Mouse (Mus musculus) embryonic facial prominence, embryonic 14.5 days (tissue): Measurements from ENCODE around the gene Mxi1. TPM values are rescaled to one million over a fixed set of nuclear protein-coding genes. Genes with fewer than 3 reads are reported as not detected.

Source experiments
- ATAC-seq: fragments of 200-750 bp; cut with Nextera tagmentation; 2 replicates; pipeline ENCODE4 v1.8.0; 2017; ENCODE audit warnings: low read depth, moderate number of reproducible peaks, moderate TSS enrichment
- DNase-seq: peaks from one replicate; pipeline ENCODE4 v3.0.0-alpha.2; 2015; ENCODE audit warnings: low spot score
- H3K27ac ChIP-seq: fragments of 300-500 bp; sonication (generic); replicated peaks from 2 replicates; pipeline ENCODE4 v1.5.1; 2014; ENCODE audit warnings: low read depth, mild to moderate bottlenecking, low read length, moderate library complexity
- H3K27me3 ChIP-seq: fragments of 300-500 bp; sonication (generic); replicated peaks from 2 replicates; pipeline ENCODE4 v1.6.1; 2014; ENCODE audit warnings: low read length; ENCODE audit not compliant: control insufficient read depth, insufficient read depth
- H3K36me3 ChIP-seq: fragments of 300-500 bp; sonication (generic); 2 replicates; pipeline ENCODE4 v1.6.1; 2014; ENCODE audit warnings: low read length, mixed read lengths; ENCODE audit not compliant: control insufficient read depth, insufficient read depth
- H3K4me1 ChIP-seq: fragments of 300-500 bp; sonication (generic); 2 replicates; pipeline ENCODE4 v1.6.1; 2014; ENCODE audit warnings: antibody characterized with exemption, low read length; ENCODE audit not compliant: control insufficient read depth, insufficient read depth
- H3K4me2 ChIP-seq: fragments of 300-500 bp; sonication (generic); 2 replicates; pipeline ENCODE4 v1.6.1; 2014; ENCODE audit warnings: low read depth, mild to moderate bottlenecking, low read length, moderate library complexity, mixed read lengths
- H3K4me3 ChIP-seq: fragments of 300-500 bp; sonication (generic); 2 replicates; pipeline ENCODE4 v1.5.1; 2014; ENCODE audit warnings: low read depth, mild to moderate bottlenecking, low read length
- H3K9ac ChIP-seq: fragments of 300-500 bp; sonication (generic); 2 replicates; pipeline ENCODE4 v1.6.1; 2014; ENCODE audit warnings: low read depth, mild to moderate bottlenecking, low read length, moderate library complexity, mixed read lengths
- H3K9me3 ChIP-seq: fragments of 300-500 bp; sonication (generic); 2 replicates; pipeline ENCODE4 v1.6.1; 2016; ENCODE audit warnings: low read length; ENCODE audit not compliant: control insufficient read depth
- WGBS: fragments of 180-500 bp; shearing (Covaris S2); extraction: QIAGEN DNeasy Blood & Tissue Kit; methylation state at CpG from one replicate; pipeline ENCODE4 v1.1.7; 2014; 5-methylcytosine and 5-hydroxymethylcytosine counted together
- polyA plus RNA-seq: library from polyadenylated mRNA; unstranded; fragments of >200 nt; fragmentation: Nextera tagmentation; extraction: Ambion mirVana; gene quantifications from 2 replicates; pipeline ENCODE4 v1.2.1, GENCODE M21; 2014

Mxi1 gene
- polyA plus RNA-seq, 1 experiment from 2014 or later, result 36.0 TPM

DNA sequence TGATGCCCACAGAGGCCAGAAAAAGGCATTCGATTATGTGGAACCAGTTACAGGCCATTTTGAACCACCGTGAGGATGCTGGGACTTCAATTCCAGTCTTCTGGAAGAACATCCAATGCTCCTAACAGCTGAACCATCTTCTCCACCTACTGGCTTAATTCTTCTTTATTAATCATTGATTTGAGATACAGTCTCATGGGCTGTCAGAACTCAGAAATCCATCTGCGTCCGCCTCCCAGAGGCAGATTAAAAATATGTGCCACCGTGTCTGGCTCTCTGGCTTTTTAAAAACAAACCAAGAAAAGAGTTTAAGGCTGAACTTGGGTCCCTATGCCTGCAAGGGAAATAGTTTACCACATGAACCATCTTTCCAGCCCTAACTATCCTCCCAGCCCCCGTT, 65.0 kb downstream of the Mxi1 start:
- Histone ChIP-seq H3K4me3 (no peak overlapping the region), H3K36me3 (peaks cover 62% of the 10 kb centered on the region)
- 89% methylated on average over 6 of the region's 6 CpGs for WGBS

DNA sequence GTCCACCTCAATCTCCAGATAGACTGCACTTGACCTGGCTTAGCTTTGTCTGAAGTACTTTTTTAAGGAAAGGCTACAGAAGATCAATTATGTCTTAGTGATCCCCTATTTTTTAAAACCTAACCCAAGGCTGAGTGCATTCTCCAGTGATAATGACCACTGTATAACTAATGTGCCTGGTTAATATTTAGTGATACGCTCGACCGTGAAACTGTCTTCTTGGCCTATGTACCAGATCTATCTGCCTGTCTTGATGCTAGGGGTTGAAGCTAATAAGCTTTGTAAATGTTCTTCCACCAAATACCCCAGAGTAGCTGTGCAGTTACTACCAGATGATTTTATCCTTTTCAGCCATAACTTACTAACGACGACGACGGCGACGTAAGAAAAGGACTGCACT, 65.5 kb downstream of the Mxi1 start:
- ATAC-seq (no peak), DNase-seq (no peak)
- 91% methylated on average over 9 of the region's 9 CpGs for WGBS
- no peaks in the 10 kb centered on the region for H3K4me1 ChIP-seq
- H3K27ac ChIP-seq, result no peak overlapping the region
- no peak overlapping the region for H3K4me3 ChIP-seq
- no peaks in the 10 kb centered on the region for H3K27me3 ChIP-seq
- H3K36me3 ChIP-seq, result peaks cover 65% of the 10 kb centered on the region
- H3K4me2 ChIP-seq, result no peak overlapping the region
- no peaks in the 10 kb centered on the region for H3K9me3 ChIP-seq
- no peak overlapping the region for H3K9ac ChIP-seq

More for the DNA sequence above, 65.0 kb downstream of the Mxi1 start:
- H3K9me3 ChIP-seq, result no peaks in the 10 kb centered on the region
- DNase-seq (no peak), ATAC-seq (no peak)
- H3K9ac ChIP-seq, result no peak overlapping the region
- H3K4me1 ChIP-seq, result no peaks in the 10 kb centered on the region
- no peaks in the 10 kb centered on the region for H3K27me3 ChIP-seq
- no peak overlapping the region for H3K4me2 ChIP-seq
- no peak overlapping the region for H3K27ac ChIP-seq

DNA sequence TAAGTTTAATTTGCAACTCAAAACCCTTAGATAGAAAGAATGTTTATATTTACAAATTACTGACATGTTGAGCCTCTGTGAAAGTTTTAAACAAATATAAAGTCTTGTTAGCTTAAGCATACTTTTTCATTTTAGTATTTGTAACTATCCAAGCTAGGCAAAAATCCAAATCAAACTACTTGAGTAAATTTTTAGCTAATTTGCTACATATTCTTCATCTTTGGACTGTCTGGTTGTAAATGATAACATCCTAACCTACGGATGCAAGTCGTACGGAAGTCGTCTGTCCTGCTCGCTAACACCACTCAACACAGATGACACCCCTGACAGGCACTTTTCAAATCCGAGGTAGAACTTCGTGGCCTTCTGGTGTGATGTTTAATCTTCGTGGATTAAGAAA, 67.3 kb downstream of the Mxi1 start:
- ATAC-seq (no peak), DNase-seq (no peak)
- no peaks in the 10 kb centered on the region for H3K4me1 ChIP-seq
- no peak overlapping the region for H3K4me2 ChIP-seq
- 84% methylated on average over 8 of the region's 8 CpGs for WGBS
- H3K4me3 ChIP-seq, result no peak overlapping the region
- no peaks in the 10 kb centered on the region for H3K27me3 ChIP-seq
- H3K9me3 ChIP-seq, result no peaks in the 10 kb centered on the region
- H3K36me3 ChIP-seq, result peaks cover 69% of the 10 kb centered on the region
- H3K27ac ChIP-seq, result no peak overlapping the region
- no peak overlapping the region for H3K9ac ChIP-seq

DNA sequence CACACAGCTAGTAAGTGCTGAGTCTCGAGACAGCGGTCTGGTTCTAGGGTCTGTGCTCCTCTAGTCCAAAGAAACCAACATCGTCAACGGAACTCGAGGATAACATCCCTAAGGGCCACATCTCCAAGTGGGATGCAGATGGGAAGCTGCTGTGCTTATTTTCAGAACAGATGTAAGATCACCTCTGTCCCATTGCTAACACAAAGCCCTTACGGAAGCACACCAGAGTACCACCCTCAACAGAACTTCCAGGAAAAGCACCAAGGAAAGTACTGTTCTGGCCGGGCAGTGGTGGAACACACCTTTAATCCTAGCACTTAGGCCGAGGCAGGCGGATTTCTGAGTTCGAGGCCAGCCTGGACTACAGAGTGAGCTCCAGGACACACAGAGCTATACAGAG, 68.1 kb downstream of the Mxi1 start:
- WGBS, result 91% methylated on average over 10 of the region's 10 CpGs
- Histone ChIP-seq H3K9me3 (no peaks in the 10 kb centered on the region), H3K27me3 (no peaks in the 10 kb centered on the region), H3K9ac (no peak overlapping the region), H3K36me3 (peaks cover 74% of the 10 kb centered on the region), H3K4me1 (no peaks in the 10 kb centered on the region), H3K4me3 (no peak overlapping the region), H3K27ac (no peak overlapping the region), H3K4me2 (no peak overlapping the region)
- DNase-seq (no peak), ATAC-seq (no peak)

DNA sequence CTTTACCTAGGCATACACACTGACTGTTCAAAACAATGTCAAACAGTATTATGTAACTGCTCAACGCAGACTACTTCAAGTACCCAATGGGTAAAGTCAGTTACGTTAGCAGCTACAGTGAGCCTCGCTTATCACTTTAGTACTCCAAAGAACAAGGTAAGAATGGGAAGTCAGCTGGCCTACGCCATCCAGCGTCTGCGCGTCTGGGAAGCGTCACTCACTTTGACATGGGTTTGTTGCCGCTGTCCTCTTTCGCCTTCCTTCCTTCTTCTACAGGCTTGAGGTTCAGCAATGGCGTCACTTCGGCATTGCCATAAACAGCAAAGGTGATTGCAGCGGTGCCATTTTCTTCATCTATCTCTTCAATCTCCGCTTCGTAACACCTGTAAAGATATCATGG, 73.0 kb downstream of the Mxi1 start:
- H3K9ac ChIP-seq, result no peak overlapping the region
- H3K27me3 ChIP-seq, result no peaks in the 10 kb centered on the region
- 94% methylated on average over 15 of the region's 15 CpGs for WGBS
- no peak overlapping the region for H3K4me3 ChIP-seq
- H3K4me1 ChIP-seq, result no peaks in the 10 kb centered on the region
- ATAC-seq, result no peak
- H3K27ac ChIP-seq, result no peak overlapping the region
- no peak overlapping the region for H3K4me2 ChIP-seq
- no peak for DNase-seq
- no peaks in the 10 kb centered on the region for H3K9me3 ChIP-seq
- H3K36me3 ChIP-seq, result peaks cover 90% of the 10 kb centered on the region

DNA sequence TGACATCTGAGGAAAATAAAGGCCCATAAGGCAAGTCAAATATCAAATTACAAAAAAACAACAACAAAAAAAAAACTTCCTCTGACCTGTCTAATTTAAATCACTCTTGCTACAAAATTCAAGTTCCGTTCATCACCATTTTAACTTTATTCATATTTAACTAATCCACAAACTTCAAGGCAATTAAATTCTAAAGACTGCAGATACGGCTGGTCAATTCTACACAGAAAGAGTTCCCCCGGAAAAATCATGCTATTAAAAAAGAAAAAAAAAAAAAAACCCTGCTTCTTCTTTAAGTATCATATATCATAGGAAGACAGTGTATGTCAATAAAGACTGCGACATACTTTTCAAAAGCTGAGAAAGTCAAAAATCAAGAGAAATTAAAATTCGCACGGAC, 79.1 kb downstream of the Mxi1 start:
- Histone ChIP-seq H3K27ac (peak overlapping the region; percentile 99), H3K27me3 (no peaks in the 10 kb centered on the region), H3K9ac (peak overlapping the region; percentile 99), H3K4me1 (peaks cover 8% of the 10 kb centered on the region), H3K4me3 (peak overlapping the region; percentile 96), H3K9me3 (no peaks in the 10 kb centered on the region), H3K36me3 (peaks cover 42% of the 10 kb centered on the region), H3K4me2 (peak overlapping the region; percentile 55)
- 10% methylated on average over 6 of the region's 6 CpGs for WGBS
- no peak for ATAC-seq
- DNase-seq, result no peak

DNA sequence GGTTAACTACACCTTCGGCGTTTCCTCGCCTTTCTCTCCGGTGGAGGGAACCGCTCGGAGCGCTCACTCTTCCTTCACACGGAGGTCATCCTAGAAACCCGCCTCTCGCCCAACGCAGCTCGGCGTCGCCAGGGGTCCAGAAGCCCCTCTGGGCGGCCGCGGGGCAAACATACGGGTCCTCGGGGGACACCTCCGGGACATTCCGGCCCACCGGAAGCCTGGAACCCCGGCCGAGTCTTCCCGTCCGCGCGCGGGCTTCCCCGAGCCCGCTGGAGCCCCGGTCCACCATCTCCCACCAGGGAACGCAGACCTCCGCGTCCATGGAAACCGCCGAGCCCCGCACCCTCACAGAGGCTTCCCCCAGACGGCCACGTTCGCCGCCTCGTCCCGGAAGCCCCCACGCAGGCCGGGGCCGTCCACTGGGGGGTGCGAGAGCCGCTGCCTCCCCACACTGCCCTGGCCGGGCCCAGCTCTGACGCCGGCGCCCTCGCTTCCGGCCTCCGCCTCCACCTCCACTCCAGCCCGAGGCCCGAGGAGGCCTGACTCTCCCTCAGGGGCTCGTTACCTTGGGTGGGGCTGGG, 79.6 kb downstream of the Mxi1 start:
- peaks cover 8% of the 10 kb centered on the region for H3K4me1 ChIP-seq
- WGBS, result under 1% methylated on average over 40 of the region's 59 CpGs
- H3K4me3 ChIP-seq, result peak overlapping the region; percentile 96
- no peaks in the 10 kb centered on the region for H3K9me3 ChIP-seq
- peak overlapping the region; percentile 55 for H3K4me2 ChIP-seq
- ATAC-seq, result peak; percentile 91
- no peaks in the 10 kb centered on the region for H3K27me3 ChIP-seq
- peak overlapping the region; percentile 99 for H3K9ac ChIP-seq
- H3K36me3 ChIP-seq, result peaks cover 37% of the 10 kb centered on the region
- H3K27ac ChIP-seq, result peak overlapping the region; percentile 99
- peak; percentile 68 for DNase-seq

DNA sequence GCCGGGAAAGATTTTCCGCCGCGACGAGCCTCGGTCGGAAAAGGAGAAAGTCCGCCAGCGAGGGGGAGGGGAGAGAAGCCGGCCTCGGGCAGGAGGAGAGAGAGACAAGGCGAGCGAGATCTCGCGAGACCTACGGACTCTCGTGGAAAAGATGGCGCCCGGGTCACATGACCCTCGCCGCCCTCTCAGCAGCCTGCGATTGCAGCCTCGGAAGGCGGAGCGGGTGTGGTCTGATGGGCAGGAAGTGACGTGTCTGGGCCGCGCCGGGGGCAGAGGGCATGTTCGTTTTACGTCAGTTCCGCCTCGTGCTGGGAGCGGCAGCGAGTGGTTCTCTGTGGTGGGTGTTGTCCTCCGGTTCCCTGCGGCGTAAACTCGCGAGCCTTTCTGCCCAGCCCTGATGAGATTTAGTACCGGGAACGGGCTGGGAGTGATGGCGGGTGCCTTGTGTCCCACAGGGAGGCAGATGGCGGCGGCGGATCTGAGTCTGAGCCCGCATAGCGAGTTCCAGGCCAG, 80.2 kb downstream of the Mxi1 start, which contains the start of gene Smndc1:
TSS of gene Smndc1 (minus strand) at position 84 of the 513 bp plus-strand sequence.
- ATAC-seq (peak; percentile 97), DNase-seq (peak; percentile 100)
- Histone ChIP-seq H3K27ac (peak within 1 kb of the TSS; percentile 99), H3K9ac (peak within 1 kb of the TSS; percentile 99), H3K27me3 (no peaks in the 10 kb centered on the region), H3K4me1 (peaks cover 8% of the 10 kb centered on the region), H3K4me2 (peak within 1 kb of the TSS; percentile 90), H3K36me3 (peaks cover 34% of the 10 kb centered on the region), H3K4me3 (peak within 1 kb of the TSS; percentile 96), H3K9me3 (no peaks in the 10 kb centered on the region)
- WGBS, result under 1% methylated on average over 46 of the region's 48 CpGs

DNA sequence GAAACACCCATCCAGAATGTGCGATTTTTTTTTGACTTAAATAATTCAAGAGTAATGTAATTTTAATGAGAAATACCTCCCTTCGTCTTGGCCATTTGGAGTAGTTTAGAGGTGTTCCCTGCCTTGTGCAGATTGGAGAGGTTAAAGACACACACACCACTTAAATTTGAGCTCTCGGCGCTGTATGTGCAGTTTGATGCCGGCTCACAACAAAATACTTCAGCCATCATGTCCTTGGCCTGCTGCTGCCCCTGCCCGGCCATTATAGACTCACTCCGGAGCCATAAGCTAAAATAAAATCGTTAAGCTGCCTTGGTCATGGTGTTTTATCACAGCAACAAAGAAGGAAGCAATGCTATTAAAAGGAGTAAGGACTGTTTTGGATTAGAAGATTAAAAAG, 81.1 kb downstream of the Mxi1 start:
- H3K27ac ChIP-seq, result no peak overlapping the region; the same call in 1 of the 2 replicates
- H3K4me1 ChIP-seq, result peaks cover 8% of the 10 kb centered on the region
- peak overlapping the region; percentile 96 for H3K4me3 ChIP-seq
- H3K27me3 ChIP-seq, result no peaks in the 10 kb centered on the region
- peak overlapping the region; percentile 99 for H3K9ac ChIP-seq
- 46% methylated on average over 8 of the region's 8 CpGs for WGBS
- peaks cover 26% of the 10 kb centered on the region for H3K36me3 ChIP-seq
- ATAC-seq, result no peak
- peak overlapping the region; percentile 90 for H3K4me2 ChIP-seq
- DNase-seq, result no peak
- H3K9me3 ChIP-seq, result no peaks in the 10 kb centered on the region
